Mouse (Mus musculus) lung, postnatal 0 days (tissue): ENCODE measurements around the gene Fzd10.

Source experiments
- CTCF ChIP-seq: IDR thresholded peaks from 2 replicates; pipeline ENCODE4 v1.5.1; 2016; ENCODE audit warnings: antibody characterized with exemption, mild to moderate bottlenecking
- EP300 ChIP-seq: IDR thresholded peaks from 2 replicates; pipeline ENCODE4 v1.6.1; 2016; ENCODE audit warnings: antibody characterized with exemption, mild to moderate bottlenecking, control low read depth

DNA sequence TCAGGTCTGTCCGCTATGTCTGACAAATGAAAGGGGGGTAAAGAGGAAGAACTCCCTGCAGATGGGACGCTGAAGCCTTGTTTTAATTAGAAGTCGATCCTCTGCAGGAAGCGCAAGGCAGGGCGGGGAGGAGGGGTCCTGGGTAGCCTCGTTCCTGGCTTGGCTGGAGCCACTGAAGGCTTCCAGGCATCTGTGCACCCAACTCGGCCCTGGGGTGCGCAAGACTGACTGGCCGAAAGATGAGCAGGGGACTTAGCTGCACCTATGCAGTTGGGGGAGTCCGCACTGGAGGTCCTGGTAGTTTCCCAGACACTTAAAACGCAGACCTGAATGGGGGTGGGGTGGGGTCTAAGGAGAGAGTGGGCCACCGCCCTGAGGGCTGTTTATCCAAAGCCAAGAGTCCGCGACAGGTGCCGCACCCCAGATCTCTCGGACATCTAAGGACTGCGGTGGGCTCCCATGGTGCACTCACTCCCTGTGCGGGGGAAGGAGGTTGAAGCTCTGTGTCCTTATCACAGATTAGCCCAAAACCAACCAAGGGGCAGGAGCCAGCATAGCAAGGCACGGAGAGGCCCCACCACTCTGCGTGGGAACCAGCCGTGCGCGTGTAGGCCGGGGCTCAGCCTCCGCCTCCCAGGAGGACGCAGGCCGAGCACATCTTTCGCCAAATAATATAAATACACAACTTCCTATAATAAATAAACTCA lies 1.1 kb upstream of the Fzd10 start:
- no peak for TF ChIP-seq EP300
- no peak for TF ChIP-seq CTCF
